Mouse (Mus musculus) neutrophil, adult 83 days (primary cell): ENCODE data around the gene Tnk1. TPM values are rescaled to one million over a fixed set of nuclear protein-coding genes. Genes with fewer than 3 reads are reported as not detected.

ENCODE experiments used
- total RNA-seq, 2 experiments: library from RNA; stranded (reverse); gene quantifications; one replicate each; pipeline ENCODE4 v1.2.4; 2023

The Tnk1 gene
- not detected for total RNA-seq

DNA sequence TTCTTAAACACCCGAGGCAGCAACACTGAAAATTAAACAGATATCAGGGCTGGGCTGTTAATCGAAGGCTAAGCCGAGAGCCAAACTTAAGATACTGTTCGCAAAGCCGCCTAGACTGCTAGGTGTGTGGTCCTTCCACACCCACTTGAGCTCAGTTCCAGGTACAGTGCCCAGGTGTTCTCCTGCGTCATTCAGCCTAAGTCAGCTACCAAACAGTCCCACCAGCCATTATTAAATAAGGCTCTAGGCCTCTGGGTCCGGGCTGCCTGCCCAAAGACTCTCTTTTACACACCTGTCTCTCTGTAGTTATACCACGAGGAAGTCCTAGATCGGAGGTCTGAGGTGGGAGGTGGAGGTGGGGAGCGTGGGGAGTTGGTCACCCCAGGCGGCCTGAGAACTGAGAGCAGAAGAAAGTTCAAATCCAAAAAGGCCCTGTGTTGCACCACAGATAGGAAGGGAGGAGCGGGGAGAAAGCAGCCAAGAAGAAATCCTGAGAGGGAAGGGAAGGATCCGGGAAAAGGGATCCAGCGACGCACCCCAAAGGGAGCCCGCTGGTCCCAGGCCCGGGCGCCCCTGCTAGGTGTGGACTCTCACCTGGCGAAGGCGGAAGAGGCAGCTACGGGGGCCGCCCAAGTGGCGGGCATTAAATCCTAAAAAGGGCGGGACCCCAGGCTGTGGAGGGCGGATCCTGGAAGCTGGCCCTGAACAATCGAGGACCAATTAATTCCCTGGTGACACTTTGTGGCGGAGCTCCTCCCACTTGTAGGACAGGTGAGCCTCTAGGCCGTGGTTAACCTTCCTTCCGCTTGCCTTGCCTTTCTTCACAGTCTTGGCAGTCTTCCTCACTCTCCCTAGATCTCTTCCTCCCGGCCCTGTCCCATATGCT lies at the start of gene Tnk1:
Gene Tnk1, minus strand, starts transcription at position 618 of the 886 bp plus-strand sequence.

DNA sequence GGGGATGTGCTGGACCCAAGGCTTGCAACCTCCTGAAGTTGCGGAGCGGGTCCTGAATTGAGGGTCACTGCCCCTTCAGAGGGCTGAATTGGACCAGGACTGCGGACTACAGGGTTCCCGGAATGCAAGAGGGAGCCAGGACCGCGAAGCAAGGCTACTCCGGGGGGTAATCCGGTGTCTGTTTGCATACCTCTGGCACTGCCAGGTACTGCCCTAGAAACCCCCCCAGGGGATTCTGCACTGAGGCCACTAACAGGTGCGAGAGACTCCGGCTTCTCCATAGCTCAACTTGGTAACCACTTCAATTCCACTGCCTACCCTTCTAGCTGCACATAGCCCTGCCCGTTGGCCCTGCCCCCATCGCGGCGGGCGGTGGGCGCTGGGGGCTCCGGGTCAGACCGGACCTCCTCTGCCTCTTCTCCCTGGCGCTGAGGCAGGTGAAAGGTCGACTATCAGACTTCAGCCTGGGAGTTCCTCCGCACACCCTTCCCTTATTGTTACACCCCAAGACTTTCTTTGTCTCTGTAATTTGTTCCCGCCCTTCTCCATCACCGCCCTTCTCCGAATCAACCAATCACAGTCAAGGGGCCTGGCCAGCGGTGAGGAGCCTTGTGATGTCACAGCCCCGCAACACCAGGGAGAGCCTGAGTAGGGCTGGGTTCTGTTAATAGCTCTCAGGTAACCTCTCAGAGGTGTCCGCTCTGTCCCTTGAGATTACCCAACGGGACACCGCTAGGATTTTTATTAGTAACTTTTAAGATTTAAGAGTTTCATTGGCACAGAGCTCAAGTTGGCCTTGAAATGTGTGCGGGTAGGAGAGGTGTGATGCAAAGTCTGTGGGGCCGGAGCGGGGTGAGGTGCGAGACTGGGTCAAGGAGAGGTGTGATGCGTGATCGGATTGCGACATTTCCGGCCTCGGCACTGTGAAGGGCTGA lies 42.2 kb upstream of the Tnk1 start, which contains the start of the genes 2810408A11Rik and Neurl4:
Gene 2810408A11Rik, minus strand, starts transcription at position 517 of the 935 bp plus-strand sequence.
Gene Neurl4, plus strand, starts transcription at position 602 of the 935 bp plus-strand sequence.

DNA sequence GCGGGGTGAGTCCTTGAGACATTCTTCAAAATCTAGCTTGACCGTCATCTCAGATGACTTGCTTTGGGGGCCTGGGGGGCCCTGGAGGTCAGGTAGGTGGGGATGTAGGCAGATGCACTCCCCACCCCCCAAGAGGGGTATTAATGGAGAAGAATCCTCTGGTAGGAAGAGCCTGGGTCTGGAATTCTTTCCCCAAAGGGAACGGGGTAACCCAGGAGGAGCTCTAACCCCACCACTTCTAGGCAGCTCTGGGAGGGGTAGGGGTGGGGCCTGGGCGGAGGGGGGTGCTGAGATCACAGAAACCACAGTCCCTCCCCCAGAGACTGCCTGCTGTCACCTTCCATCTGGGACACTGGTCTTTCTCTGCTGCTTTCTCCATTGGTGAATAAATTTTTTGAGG lies 36.8 kb upstream of the Tnk1 start, which contains the start of gene Acap1:
Gene Acap1, minus strand, starts transcription at position 249 of the 400 bp plus-strand sequence.

DNA sequence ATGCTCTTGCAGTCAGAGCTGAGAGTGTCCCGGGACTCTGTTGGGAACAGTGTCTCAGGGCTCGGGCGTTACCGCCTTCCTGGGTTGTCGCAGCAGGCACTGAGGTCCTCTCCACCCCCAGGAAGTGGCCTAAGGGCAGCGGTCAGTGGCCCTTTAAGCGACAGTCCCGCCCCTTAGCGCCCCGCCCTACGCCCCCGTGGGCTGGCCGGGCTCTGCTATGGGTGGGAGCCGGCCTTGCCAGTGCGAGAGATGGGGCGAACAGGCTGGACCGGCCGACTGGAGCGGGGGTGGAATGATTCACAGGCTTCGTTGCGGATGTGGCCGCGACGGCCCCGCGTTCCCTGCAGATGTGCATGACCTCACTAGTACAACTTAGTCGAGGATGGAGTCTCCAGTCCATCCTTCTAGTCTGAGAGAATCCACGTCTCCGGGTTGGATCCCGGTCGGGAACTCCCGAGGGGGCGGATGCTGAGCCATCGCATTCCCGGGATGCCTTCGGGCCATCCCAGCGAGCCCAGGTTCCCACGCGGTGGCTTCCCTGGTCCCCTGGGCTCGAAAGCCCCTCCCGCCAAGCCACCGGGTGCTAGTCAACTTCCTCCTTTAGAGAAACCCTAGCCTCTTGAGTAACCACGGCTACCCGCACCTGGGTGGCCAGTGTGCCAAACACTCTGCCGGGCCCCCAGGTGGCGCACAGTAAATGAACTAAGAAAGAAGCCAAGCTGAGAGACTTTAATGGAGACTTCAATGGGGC lies 22.5 kb upstream of the Tnk1 start, which contains the start of gene Kctd11:
Gene Kctd11, minus strand, starts transcription at position 554 of the 751 bp plus-strand sequence.

DNA sequence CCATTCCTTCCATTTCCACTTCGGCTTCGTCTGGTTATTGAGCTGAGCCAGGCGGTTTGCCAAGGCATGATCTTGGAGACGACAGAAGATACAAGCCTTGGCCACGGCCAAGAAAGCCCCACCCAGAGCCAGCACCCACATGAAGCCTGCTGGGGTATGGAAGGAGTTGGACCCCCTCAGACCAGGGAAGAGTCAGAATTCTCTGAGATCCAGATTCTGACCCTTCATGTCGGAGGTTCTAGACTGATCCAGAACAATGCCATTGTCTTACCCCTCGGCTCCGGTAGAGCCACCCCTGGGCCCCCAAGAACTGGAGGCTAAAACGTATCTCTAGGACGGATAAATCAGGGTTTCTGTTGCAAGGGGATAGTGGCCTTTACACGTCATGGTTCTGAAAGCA lies 19.3 kb upstream of the Tnk1 start, which contains the start of gene Tmem95:
Gene Tmem95, minus strand, starts transcription at position 141 of the 400 bp plus-strand sequence.

DNA sequence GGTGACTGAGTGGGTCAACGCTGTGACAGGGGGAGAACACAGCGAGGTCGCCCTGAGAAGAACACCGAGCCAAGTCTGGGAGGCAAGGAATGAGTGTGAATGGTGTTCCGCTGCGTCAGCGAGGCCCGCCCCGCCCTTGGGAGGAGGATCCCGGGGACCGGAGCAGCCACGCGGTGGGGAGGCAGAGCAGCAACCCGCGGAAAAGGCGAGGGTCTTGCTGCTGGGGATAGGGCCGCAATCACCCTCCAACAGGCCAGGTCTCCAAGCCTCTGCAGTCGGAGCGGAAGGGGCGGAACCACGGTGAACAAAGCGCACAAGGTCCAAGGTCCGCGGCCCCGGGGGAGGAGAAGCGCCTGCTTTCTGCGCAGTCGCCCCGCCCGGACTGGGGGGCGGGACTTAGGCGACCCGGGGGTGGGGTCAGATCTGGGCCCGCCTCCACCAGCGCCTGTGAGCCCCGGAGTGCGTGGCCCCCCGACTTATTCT lies 12.3 kb downstream of the Tnk1 start, which contains the start of gene Plscr3:
Gene Plscr3, plus strand, starts transcription at position 179 of the 483 bp plus-strand sequence.

DNA sequence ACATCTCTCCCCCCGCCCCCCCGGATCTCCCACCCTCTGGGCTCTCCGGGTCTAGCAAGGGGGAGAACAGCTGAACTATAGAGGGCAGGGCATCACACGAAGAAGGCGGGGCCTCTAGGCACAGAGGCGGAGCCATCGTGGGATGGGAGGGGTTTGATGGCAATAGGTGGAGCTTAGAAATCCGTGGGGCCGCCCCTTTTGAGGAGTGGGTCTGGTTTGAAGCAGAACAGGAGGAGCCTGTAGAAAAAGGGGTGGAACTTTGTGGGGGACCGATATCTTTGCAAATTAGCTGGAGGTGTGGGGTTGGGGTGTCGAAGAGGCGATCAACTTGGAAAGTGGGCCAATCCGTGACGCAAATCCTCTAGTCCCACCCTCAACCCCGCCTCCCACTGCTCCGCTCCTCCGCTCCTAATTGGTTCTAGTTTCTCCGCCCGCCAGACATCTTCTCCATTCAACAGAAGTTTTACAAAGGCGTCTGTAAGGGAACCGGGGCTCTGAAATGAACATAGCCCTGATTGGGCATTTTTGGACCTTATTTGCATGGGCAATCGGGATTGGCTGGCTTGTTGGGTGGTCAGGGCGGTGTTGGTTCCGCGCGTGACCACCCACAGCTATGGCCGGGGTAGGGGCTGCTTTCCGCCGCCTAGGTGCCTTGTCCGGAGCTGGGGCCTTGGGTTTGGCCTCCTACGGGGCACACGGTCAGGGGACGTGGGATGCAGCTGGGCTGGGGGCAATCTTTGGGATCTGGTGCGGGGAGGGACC lies 20.4 kb downstream of the Tnk1 start, which contains the start of gene Tmem256:
Gene Tmem256, plus strand, starts transcription at position 563 of the 762 bp plus-strand sequence.

DNA sequence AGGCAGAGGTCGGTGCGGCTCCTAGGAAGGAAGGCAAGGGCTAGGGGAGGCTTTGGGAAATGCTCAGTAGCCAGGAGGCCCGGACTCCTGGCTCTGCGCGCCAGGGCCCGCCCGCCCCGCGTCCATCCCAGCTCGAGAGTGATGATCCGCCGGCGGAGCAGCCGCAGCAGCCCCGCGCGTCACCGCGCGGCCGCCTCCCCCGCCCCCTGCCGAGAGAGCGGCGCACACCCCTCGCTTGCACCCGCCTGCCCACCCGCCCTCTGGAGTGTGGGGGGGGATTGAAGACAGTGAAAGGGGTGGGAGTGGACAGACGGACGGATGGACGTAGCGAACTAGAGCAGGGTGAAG lies 21.0 kb downstream of the Tnk1 start, which contains the start of gene Nlgn2:
Gene Nlgn2, minus strand, starts transcription at position 181 of the 348 bp plus-strand sequence.

DNA sequence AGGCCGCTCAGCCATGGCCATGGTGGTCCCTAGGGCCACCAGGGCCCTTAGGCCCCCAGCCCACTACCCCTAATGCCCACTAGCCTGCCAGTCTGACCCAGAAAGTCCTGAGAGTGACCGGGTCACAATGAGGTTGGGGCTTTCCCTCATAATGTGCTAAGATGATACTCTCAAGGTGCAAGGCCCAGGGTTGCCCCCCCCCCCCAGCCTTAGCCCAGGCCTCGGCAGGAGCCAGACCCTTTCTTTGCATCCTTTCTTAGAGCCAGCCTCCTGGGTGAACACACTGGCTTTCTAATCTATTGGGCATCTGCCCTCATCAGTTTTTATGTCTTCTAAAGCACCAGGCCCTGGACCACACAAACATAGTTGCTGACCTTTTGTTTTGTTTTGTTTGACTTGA lies 36.5 kb downstream of the Tnk1 start, which contains the start of gene Spem1:
Gene Spem1, minus strand, starts transcription at position 101 of the 400 bp plus-strand sequence.

DNA sequence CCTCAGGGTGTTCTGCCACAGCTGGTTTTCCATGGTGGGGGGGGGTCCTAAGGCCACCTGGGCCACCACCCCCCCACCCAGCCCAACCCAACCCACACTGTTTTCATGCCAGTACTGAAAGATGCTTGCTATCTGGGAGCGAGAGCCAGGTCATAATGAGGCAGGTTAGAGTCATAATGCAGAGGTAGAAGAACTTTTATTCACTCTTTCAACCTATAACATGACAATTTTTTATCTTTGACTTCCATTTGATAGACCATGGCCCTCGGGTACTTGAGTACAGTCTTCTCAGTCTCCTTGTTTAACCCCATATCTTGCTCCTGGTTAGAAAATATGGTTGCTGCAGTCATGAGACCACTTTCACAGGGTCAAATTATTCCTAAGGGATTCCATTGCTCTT lies 40.2 kb downstream of the Tnk1 start, which contains the start of gene Spem2:
Gene Spem2, minus strand, starts transcription at position 101 of the 400 bp plus-strand sequence.

DNA sequence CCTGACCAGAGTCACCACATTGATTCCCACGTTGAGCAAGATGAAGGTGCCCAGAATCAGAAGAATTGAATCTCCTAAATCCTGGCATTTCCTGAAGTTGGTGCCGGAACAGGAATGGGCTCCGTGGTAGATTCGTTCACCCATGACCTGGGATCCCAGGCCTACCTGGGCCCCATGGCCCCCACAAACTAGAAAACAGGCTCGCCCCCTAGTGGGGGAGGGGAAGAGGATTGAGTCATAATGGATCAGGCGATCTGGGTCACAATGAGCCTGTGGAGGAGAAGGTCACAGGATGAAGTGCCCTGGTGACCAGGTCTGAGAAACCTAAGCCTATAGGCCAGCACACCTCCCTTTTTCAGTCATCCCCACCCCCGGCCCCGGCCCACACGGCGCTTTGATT lies 43.4 kb downstream of the Tnk1 start, which contains the start of gene Gm39566:
Gene Gm39566, minus strand, starts transcription at position 144 of the 400 bp plus-strand sequence.

DNA sequence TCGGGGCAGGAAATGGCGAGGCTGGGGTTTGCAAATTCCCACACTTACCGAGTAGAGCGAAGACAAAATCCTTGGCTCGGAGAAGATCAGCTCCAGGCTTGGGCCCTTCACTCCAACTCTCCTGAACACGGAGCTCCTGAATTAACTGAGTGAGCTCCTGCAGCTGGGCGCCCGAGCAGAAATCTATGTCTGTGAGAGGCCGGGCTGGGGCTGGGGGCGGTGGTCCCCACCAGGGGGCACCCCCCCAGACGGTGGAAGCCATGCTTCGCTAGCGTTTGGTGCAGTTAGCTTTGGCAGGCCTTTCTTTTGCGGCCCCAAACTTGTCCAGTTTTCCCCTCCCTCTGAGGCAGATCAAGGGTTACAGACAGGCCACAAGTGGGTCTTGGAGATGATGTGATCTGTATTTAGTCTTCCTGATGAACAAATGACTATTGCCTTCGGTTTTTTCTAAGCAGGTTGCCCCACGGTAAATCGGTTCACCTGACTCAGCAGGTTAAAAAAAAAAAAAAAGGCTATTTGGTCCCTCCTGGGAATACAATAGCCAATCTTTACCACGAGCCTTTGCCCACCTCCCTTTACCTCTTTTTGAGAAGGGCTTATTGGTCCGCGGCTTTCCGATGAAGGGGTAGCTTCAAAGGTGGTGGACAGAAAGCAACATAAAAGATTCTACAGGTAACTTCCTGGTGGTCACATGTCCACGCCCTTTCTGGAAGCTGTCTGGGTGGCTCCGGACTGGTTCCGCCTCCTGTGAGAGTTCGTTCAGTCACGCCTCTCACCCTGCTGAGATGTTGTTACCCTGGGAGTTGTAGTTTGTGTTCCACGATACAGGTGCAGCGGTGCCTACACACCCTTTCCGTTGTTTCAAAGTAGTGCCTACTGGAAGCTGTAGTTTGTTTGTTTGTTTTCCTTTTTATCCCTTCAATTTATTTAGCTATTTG lies 53.3 kb downstream of the Tnk1 start, which contains the start of gene Tmem102:
Gene Tmem102, minus strand, starts transcription at position 653 of the 938 bp plus-strand sequence.

DNA sequence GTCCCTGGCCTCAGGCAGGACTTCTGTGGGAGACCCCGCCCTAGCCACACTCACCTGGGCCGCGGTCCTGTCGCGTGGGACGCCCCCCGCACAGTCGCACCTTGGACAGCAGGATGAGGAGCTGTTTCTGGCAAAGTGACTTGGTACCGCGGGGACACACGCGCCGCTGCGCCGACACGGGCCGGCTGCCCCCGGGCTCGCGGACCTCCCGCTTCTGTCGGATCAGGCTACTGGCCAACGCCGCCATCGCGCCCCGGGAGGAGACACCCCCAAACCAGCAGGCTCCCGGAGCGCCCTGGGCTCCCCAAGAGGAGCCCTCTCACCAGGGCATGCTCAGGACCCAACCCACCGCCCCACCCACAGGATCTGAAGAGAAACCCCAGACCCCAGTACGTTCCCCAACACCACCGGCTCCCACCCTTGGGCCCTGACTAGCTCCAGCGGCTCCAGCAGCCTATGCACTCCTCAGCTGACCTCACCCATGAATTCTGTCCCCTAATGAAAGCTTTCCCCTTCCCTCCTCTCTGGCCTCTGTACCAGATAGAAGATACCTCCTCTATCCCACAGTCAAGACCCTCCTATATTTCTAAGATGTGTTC lies 57.1 kb downstream of the Tnk1 start, which contains the start of gene Fgf11:
Gene Fgf11, minus strand, starts transcription at position 479 of the 599 bp plus-strand sequence.

Other genes starting within 250 kb of the Tnk1 start
- gene Shbg, start 240.8 kb downstream of the Tnk1 start, total RNA-seq: not detected
- not detected for gene Sat2, start 236.7 kb downstream of the Tnk1 start, total RNA-seq
- 10 to 100 TPM; 42.3 to 53.2 TPM for gene Fxr2, start 225.7 kb downstream of the Tnk1 start, total RNA-seq
- under 1 TPM in 1 of 2 experiments, not detected in 1; 0.55 TPM for gene Sox15, start 203.4 kb downstream of the Tnk1 start, total RNA-seq
- 10 to 100 TPM; 51.6 to 54.9 TPM for gene Mpdu1, start 196.1 kb downstream of the Tnk1 start, total RNA-seq
- 100 to 1,000 TPM; 138 to 157 TPM for gene Cd68, start 192.6 kb downstream of the Tnk1 start, total RNA-seq
- 100 to 1,000 TPM; 554 to 653 TPM for gene Eif4a1, start 186.3 kb downstream of the Tnk1 start, total RNA-seq
- 10 to 100 TPM; 64.7 to 65.2 TPM for gene Senp3, start 176.6 kb downstream of the Tnk1 start, total RNA-seq
- 10 to 100 TPM; 15.8 to 16.0 TPM for gene Tnfsf13, start 172.9 kb downstream of the Tnk1 start, total RNA-seq
- 1 to 10 TPM; 7.9 to 8.7 TPM for gene Tnfsf12, start 162.9 kb downstream of the Tnk1 start, total RNA-seq
- gene Tnfsfm13, start 162.6 kb downstream of the Tnk1 start, total RNA-seq: 1 to 10 TPM; 4.7 to 5.5 TPM
- 10 to 100 TPM; 82.6 to 86.1 TPM for gene Polr2a, start 100.1 kb downstream of the Tnk1 start, total RNA-seq
- gene Slc35g3, start 96.8 kb downstream of the Tnk1 start, total RNA-seq: not detected
- 1 to 10 TPM; 2.4 to 3.3 TPM for gene Zbtb4, start 92.8 kb downstream of the Tnk1 start, total RNA-seq
- gene Chrnb1, start 62.8 kb downstream of the Tnk1 start, total RNA-seq: 1 to 10 TPM in 1 of 2 experiments, under 1 TPM in 1; 0.79 to 1.9 TPM
- under 1 TPM in 1 of 2 experiments, not detected in 1; 0.18 TPM for gene Fgf11, start 56.9 kb downstream of the Tnk1 start, total RNA-seq
- gene Tmem102, start 53.1 kb downstream of the Tnk1 start, total RNA-seq: not detected
- not detected for gene Gm39566, start 43.4 kb downstream of the Tnk1 start, total RNA-seq
- not detected for gene Spem2, start 40.3 kb downstream of the Tnk1 start, total RNA-seq
- gene Spem1, start 36.5 kb downstream of the Tnk1 start, total RNA-seq: not detected
- 1 to 10 TPM; 1.3 to 2.1 TPM for gene Nlgn2, start 20.9 kb downstream of the Tnk1 start, total RNA-seq
- 100 to 1,000 TPM in 1 of 2 experiments, 10 to 100 TPM in 1; 99.2 to 106 TPM for gene Tmem256, start 20.2 kb downstream of the Tnk1 start, total RNA-seq
- 10 to 100 TPM; 35.0 to 35.9 TPM for gene Plscr3, start 12.4 kb downstream of the Tnk1 start, total RNA-seq
- gene Tmem95, start 19.3 kb upstream of the Tnk1 start, total RNA-seq: 1 to 10 TPM in 1 of 2 experiments, under 1 TPM in 1; 0.88 to 1.2 TPM
- 1 to 10 TPM; 8.6 to 9.0 TPM for gene Kctd11, start 22.7 kb upstream of the Tnk1 start, total RNA-seq
- 100 to 1,000 TPM; 260 to 263 TPM for gene Acap1, start 36.8 kb upstream of the Tnk1 start, total RNA-seq
- gene 2810408A11Rik, start 42.3 kb upstream of the Tnk1 start, total RNA-seq: 1 to 10 TPM; 3.0 to 3.2 TPM
- gene Neurl4, start 42.3 kb upstream of the Tnk1 start, total RNA-seq: 10 to 100 TPM; 20.9 to 27.6 TPM
- gene Gps2, start 55.2 kb upstream of the Tnk1 start, total RNA-seq: 10 to 100 TPM; 69.0 to 84.5 TPM
- gene Eif5a, start 63.2 kb upstream of the Tnk1 start, total RNA-seq: 100 to 1,000 TPM; 482 to 501 TPM
- not detected for gene Ybx2, start 77.1 kb upstream of the Tnk1 start, total RNA-seq
- 1 to 10 TPM in 1 of 2 experiments, under 1 TPM in 1; 0.97 to 1.3 TPM for gene Slc2a4, start 89.5 kb upstream of the Tnk1 start, total RNA-seq
- not detected for gene Cldn7, start 106.0 kb upstream of the Tnk1 start, total RNA-seq
- gene Ctdnep1, start 122.4 kb upstream of the Tnk1 start, total RNA-seq: 10 to 100 TPM; 75.0 to 80.3 TPM
- gene Elp5, start 123.8 kb upstream of the Tnk1 start, total RNA-seq: 10 to 100 TPM; 24.3 to 31.0 TPM
- 100 to 1,000 TPM; 475 to 527 TPM for gene Gabarap, start 132.4 kb upstream of the Tnk1 start, total RNA-seq
- gene Phf23, start 137.0 kb upstream of the Tnk1 start, total RNA-seq: 10 to 100 TPM; 41.2 to 53.6 TPM
- gene Dvl2, start 141.9 kb upstream of the Tnk1 start, total RNA-seq: 10 to 100 TPM; 15.0 to 18.2 TPM
- gene Acadvl, start 156.7 kb upstream of the Tnk1 start, total RNA-seq: 10 to 100 TPM; 39.3 to 50.0 TPM
- gene Dlg4, start 158.2 kb upstream of the Tnk1 start, total RNA-seq: 1 to 10 TPM; 5.5 to 5.8 TPM
- not detected for gene Asgr1, start 195.4 kb upstream of the Tnk1 start, total RNA-seq
- gene Asgr2, start 233.9 kb upstream of the Tnk1 start, total RNA-seq: not detected